In genomic region chr4:116811012-116811411, GRCm38 (mm10) we compare ENCODE assay signal across 27 mouse cellular contexts. TPM values are rescaled to one million over a fixed set of nuclear protein-coding genes. Genes with fewer than 3 reads are reported as not detected.
"Had no signal": no experiment of that assay in that cellular context is flagged by ENCODE, and none has a peak within 500 bp of the region (broad histone marks: within the 10 kb centered on the region; RNA-seq: fewer than 3 reads in every experiment).

No protein-coding gene starts in this region.

- H3K9ac ChIP-seq: embryonic facial prominence, embryonic 12.5 days; embryonic facial prominence, embryonic 13.5 days; embryonic facial prominence, embryonic 15.5 days; forebrain, embryonic 12.5 days; forebrain, embryonic 13.5 days; forebrain, embryonic 15.5 days; forebrain, postnatal 0 days had no signal

- DNase-seq: cerebellum, adult 9-11 months; cerebellum, postnatal 10 days; cerebellum, postnatal 14 days; cerebellum, postnatal 25 days; cerebellum, postnatal 36 days; embryo, embryonic 11 days; forebrain, postnatal 0 days; gastrocnemius, adult 2 months; gastrocnemius, postnatal 10 days; gastrocnemius, postnatal 14 days; gastrocnemius, postnatal 25 days; gastrocnemius, postnatal 36 days; heart, adult 11 months; heart, adult 18-20 months; heart, adult 2 months had no signal

- H3K27ac ChIP-seq: embryonic facial prominence, embryonic 10.5 days; embryonic facial prominence, embryonic 12.5 days; embryonic facial prominence, embryonic 13.5 days; embryonic facial prominence, embryonic 15.5 days; forebrain, embryonic 10.5 days; forebrain, embryonic 12.5 days; forebrain, embryonic 13.5 days; forebrain, embryonic 15.5 days; gastrocnemius, adult 2 months; heart, adult 2 months; heart, embryonic 10.5 days had no signal

- H3K36me3 ChIP-seq: embryonic facial prominence, embryonic 15.5 days had no signal

- H3K9me3 ChIP-seq: embryonic facial prominence, embryonic 10.5 days; embryonic facial prominence, embryonic 12.5 days; embryonic facial prominence, embryonic 13.5 days; embryonic facial prominence, embryonic 15.5 days; forebrain, embryonic 10.5 days; forebrain, embryonic 12.5 days; forebrain, embryonic 13.5 days; forebrain, embryonic 15.5 days; heart, embryonic 10.5 days had no signal

- ATAC-seq: forebrain, embryonic 13.5 days; forebrain, embryonic 14.5 days; forebrain, embryonic 15.5 days; forebrain, embryonic 16.5 days; forebrain, postnatal 0 days had no signal

- H3K4me3 ChIP-seq: embryonic facial prominence, embryonic 10.5 days; embryonic facial prominence, embryonic 12.5 days; embryonic facial prominence, embryonic 13.5 days; embryonic facial prominence, embryonic 15.5 days; erythroblast, embryonic 14.5 days; forebrain, embryonic 10.5 days; forebrain, embryonic 12.5 days; forebrain, embryonic 13.5 days; forebrain, embryonic 15.5 days; gastrocnemius, adult 2 months; heart, adult 2 months; heart, embryonic 10.5 days had no signal

- H3K27me3 ChIP-seq: embryonic facial prominence, embryonic 12.5 days; embryonic facial prominence, embryonic 13.5 days; embryonic facial prominence, embryonic 15.5 days; forebrain, embryonic 12.5 days; forebrain, embryonic 13.5 days; forebrain, embryonic 15.5 days had no signal

RNA-seq across cellular contexts. Expression of gene Mutyh, which starts 3.5 kb away (rescaled TPM):
- polyA plus RNA-seq: erythroblast, embryonic 14.5 days had no signal

RNA-seq across cellular contexts. Expression of gene Hpdl, which starts 10.5 kb away (rescaled TPM):
- polyA plus RNA-seq: erythroblast, embryonic 14.5 days had no signal
